Mouse (Mus musculus): ENCODE data around the gene Zmiz2.
"Not testable (repeated sequence)": the region's sequence is repeated elsewhere in the genome, so short reads cannot be mapped to it uniquely, and the experiment has no call there.

The Zmiz2 gene

DNA sequence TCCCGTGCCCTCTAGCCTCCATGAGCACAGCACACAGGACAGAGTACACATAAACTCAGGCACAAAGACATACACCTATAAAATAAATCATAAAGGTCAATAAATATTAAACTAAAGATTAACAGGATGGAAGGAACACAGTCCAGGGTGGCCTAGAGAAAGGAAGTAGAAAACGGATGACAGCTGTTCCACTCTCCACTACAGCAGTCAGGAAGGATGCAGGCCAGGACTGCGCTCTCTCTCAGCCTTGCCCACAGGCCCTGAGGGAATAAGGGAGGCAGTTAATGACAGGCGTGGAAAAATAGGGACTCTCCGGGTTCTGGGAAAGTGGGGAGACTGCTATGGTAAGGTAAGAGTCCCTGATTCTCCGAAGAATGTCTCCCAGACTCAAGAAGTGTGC is 22.4 kb upstream of the Zmiz2 start:
- no peaks in the 10 kb centered on the region for H3K27me3 ChIP-seq (ENCODE audit: insufficient read depth, low read length)
- H3K9me3 ChIP-seq (ENCODE audit: low read length), result no peaks in the 10 kb centered on the region
- no peaks in the 10 kb centered on the region for H3K36me3 ChIP-seq (ENCODE audit: insufficient read depth, low read length)
- H3K4me1 ChIP-seq (replicated peaks; ENCODE audit: low read depth, low read length), result peaks cover 84% of the 10 kb centered on the region
- peak overlapping the region; percentile 55 for H3K4me3 ChIP-seq (replicated peaks; ENCODE audit: low read length)
- no peak for TF ChIP-seq CTCF (conservative IDR thresholded peaks at IDR 0.05; ENCODE audit: low read length)
- no peak for TF ChIP-seq POU5F1 (IDR thresholded peaks at IDR 0.05; ENCODE audit: borderline replicate concordance, low read length)
- TF ChIP-seq NANOG (IDR thresholded peaks at IDR 0.05; ENCODE audit: borderline replicate concordance, low read length), result no peak

DNA sequence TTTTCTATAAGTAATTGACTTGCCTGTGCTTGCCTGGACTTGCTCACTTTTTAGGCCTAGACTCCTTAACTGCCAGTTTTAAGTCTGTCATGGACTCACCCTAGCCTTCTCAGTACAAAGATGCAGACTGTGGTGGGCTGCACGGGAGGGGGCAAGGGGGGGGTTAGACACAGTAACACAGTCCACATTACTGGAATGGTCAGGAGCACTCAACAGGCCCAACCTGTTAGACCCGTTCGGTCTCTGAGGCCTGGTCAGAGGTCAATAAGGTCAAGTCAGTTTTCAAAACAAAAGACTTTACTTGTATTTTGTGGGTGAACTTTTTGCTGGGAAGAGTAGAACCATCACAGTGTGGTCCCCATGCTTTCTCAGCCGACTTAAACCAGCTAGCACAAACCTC is 21.7 kb upstream of the Zmiz2 start:
- peak overlapping the region; percentile 55 for H3K4me3 ChIP-seq (replicated peaks; ENCODE audit: low read length)
- no peaks in the 10 kb centered on the region for H3K36me3 ChIP-seq (ENCODE audit: insufficient read depth, low read length)
- no peaks in the 10 kb centered on the region for H3K9me3 ChIP-seq (ENCODE audit: low read length)
- H3K27me3 ChIP-seq (ENCODE audit: insufficient read depth, low read length), result no peaks in the 10 kb centered on the region
- TF ChIP-seq CTCF (conservative IDR thresholded peaks at IDR 0.05; ENCODE audit: low read length), result no peak
- TF ChIP-seq POU5F1 (IDR thresholded peaks at IDR 0.05; ENCODE audit: borderline replicate concordance, low read length), result no peak
- TF ChIP-seq NANOG (IDR thresholded peaks at IDR 0.05; ENCODE audit: borderline replicate concordance, low read length), result no peak
- H3K4me1 ChIP-seq (replicated peaks; ENCODE audit: low read depth, low read length), result peaks cover 90% of the 10 kb centered on the region

DNA sequence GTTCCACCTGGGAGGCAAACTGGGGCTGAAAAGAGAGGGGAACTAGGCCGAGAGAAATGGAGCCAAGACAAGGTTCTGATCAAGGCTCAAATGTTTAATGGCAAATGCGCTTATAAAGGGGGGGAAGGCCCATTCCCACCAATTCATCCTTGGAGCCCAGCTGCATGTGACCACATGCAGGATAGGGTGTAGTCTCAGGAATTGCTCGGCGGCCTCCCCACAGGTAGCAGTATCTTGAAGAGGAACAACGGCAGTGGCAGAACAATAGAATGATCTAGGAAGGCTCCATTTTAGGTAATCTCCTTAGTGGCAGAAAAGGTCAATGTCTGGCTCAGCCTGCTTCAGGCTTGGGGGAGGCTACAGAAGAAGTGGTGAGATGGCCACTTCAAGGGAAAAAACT is 20.9 kb upstream of the Zmiz2 start:
- not testable (repeated sequence) for H3K36me3 ChIP-seq (ENCODE audit: insufficient read depth, low read length); H3K9me3 ChIP-seq (ENCODE audit: low read length); H3K27me3 ChIP-seq (ENCODE audit: insufficient read depth, low read length)
- Histone ChIP-seq H3K4me1 (replicated peaks; ENCODE audit: low read depth, low read length) (peaks cover 90% of the 10 kb centered on the region), H3K4me3 (replicated peaks; ENCODE audit: low read length) (peak overlapping the region; percentile 55)

DNA sequence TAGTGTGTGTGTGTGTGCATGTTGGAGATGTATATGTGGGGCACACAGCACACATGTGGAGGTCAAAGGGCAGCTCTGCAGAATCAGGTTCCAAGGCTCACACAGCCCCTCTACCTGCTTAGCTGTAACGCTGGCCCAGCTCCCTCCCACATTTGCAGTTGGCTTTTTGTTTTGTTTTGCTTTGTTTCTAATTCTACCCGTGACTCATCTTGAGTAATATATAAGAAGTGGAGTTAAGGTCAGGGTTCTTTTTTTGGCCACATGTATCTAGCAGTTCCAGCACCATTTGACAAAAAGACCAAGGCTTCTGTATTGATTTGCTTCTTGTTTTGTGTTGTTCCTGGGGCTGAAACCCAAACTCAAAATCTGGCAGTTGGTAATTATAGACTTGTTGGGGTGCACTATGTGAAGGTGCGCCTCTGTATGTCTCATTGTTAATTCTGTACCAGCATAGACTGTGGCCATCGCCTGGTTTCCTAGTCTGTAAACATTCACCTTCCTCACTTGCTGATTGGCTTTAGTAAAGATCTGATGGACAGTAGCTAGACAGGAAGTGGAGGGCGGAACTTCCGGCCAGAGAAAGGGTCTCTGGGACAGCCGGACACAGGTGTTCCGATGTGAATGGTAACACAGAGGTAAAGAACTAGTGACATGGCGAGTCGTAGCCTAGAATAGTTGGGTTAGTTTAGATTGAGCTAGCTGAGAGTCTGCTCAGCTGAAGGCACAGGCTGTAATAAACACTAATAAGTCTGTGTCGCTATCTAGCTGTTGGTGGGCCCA is 17.3 kb upstream of the Zmiz2 start:
- TF ChIP-seq CTCF (conservative IDR thresholded peaks at IDR 0.05; ENCODE audit: low read length) (no peak), POU5F1 (IDR thresholded peaks at IDR 0.05; ENCODE audit: borderline replicate concordance, low read length) (no peak), NANOG (IDR thresholded peaks at IDR 0.05; ENCODE audit: borderline replicate concordance, low read length) (no peak)
- H3K9me3 ChIP-seq (ENCODE audit: low read length), result no peaks in the 10 kb centered on the region

DNA sequence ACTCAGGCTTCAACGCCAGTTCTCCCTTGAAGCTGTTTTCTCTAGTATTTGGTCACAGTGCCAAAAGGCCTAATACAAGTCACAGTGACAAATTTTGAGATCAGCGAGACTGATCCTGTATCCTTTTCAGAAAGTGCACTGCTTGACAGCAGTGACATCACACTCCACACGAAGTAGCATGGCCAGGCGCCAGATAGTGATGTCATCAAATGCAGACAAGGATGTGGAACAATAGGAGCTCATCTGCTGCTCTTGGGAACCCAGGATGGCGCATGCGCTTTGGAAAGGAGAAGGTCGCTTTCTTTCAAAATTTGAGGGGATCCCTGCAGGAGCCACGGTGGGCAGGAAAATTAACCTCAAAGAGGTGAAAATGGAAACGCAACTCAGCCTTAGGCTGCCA is 16.1 kb upstream of the Zmiz2 start:
- TF ChIP-seq POU5F1 (IDR thresholded peaks at IDR 0.05; ENCODE audit: borderline replicate concordance, low read length), result no peak
- no peak for TF ChIP-seq NANOG (IDR thresholded peaks at IDR 0.05; ENCODE audit: borderline replicate concordance, low read length)
- no peak for TF ChIP-seq CTCF (conservative IDR thresholded peaks at IDR 0.05; ENCODE audit: low read length)
- Histone ChIP-seq H3K9me3 (ENCODE audit: low read length) (no peaks in the 10 kb centered on the region), H3K36me3 (ENCODE audit: insufficient read depth, low read length) (no peaks in the 10 kb centered on the region), H3K27me3 (ENCODE audit: insufficient read depth, low read length) (no peaks in the 10 kb centered on the region), H3K4me3 (replicated peaks; ENCODE audit: low read length) (peak overlapping the region; percentile 78), H3K4me1 (replicated peaks; ENCODE audit: low read depth, low read length) (peaks cover 69% of the 10 kb centered on the region)

More for the DNA sequence above, 17.3 kb upstream of the Zmiz2 start:
- Histone ChIP-seq H3K4me3 (replicated peaks; ENCODE audit: low read length) (peak overlapping the region; percentile 78), H3K27me3 (ENCODE audit: insufficient read depth, low read length) (no peaks in the 10 kb centered on the region), H3K4me1 (replicated peaks; ENCODE audit: low read depth, low read length) (peaks cover 74% of the 10 kb centered on the region), H3K36me3 (ENCODE audit: insufficient read depth, low read length) (no peaks in the 10 kb centered on the region)

DNA sequence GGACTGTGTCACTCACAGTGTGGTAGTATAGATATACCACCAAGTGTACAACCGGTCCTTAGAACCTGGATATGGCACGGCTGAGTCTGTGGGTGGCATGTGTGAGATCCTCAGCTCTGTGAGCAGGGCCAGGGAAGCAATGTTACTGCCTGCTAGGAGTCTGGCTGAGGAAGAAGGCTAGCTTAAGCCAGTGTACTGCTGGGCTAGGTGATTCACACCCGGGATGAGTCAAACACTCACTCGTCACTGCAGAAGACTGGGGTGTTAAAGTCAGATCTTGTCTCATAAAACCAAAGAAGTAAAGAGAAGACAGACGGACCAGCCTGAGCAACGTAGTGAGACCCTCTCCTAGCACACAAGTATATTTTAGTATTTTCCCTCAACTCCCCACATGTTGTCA is 8.0 kb upstream of the Zmiz2 start:
- H3K9me3 ChIP-seq (ENCODE audit: low read length), result no peaks in the 10 kb centered on the region
- TF ChIP-seq POU5F1 (IDR thresholded peaks at IDR 0.05; ENCODE audit: borderline replicate concordance, low read length), result no peak
- TF ChIP-seq NANOG (IDR thresholded peaks at IDR 0.05; ENCODE audit: borderline replicate concordance, low read length), result no peak
- TF ChIP-seq CTCF (conservative IDR thresholded peaks at IDR 0.05; ENCODE audit: low read length), result no peak
- no peaks in the 10 kb centered on the region for H3K27me3 ChIP-seq (ENCODE audit: insufficient read depth, low read length)
- peaks cover 11% of the 10 kb centered on the region; the same call in 1 of the 2 replicates for H3K4me1 ChIP-seq (replicated peaks; ENCODE audit: low read depth, low read length)
- no peak overlapping the region for H3K4me3 ChIP-seq (replicated peaks; ENCODE audit: low read length)
- H3K36me3 ChIP-seq (ENCODE audit: insufficient read depth, low read length), result no peaks in the 10 kb centered on the region

- no peaks in the 10 kb centered on the region for H3K27me3 ChIP-seq (ENCODE audit: insufficient read depth, low read length)
- H3K4me3 ChIP-seq (replicated peaks; ENCODE audit: low read length), result peak overlapping the region; percentile 95
- TF ChIP-seq CTCF (conservative IDR thresholded peaks at IDR 0.05; ENCODE audit: low read length), result no peak
- no peak for TF ChIP-seq NANOG (IDR thresholded peaks at IDR 0.05; ENCODE audit: borderline replicate concordance, low read length)
- no peak for TF ChIP-seq POU5F1 (IDR thresholded peaks at IDR 0.05; ENCODE audit: borderline replicate concordance, low read length)
- H3K9me3 ChIP-seq (ENCODE audit: low read length), result no peaks in the 10 kb centered on the region
- peaks cover 34% of the 10 kb centered on the region for H3K4me1 ChIP-seq (replicated peaks; ENCODE audit: low read depth, low read length)
- peaks cover 31% of the 10 kb centered on the region for H3K36me3 ChIP-seq (ENCODE audit: insufficient read depth, low read length)
These were observed 648 bp upstream of the Zmiz2 start for GRCm38 (mm10) chr11:6388126-6388725.

- H3K4me3 ChIP-seq (replicated peaks; ENCODE audit: low read length), result peak overlapping the region; percentile 95
These were observed 628 bp downstream of the Zmiz2 start for GRCm38 (mm10) chr11:6389483-6389921.

More at GRCm38 (mm10) chr11:6389483-6389921, 628 bp downstream of the Zmiz2 start:
- TF ChIP-seq POU5F1 (IDR thresholded peaks at IDR 0.05; ENCODE audit: borderline replicate concordance, low read length) (no peak), NANOG (IDR thresholded peaks at IDR 0.05; ENCODE audit: borderline replicate concordance, low read length) (no peak), CTCF (conservative IDR thresholded peaks at IDR 0.05; ENCODE audit: low read length) (no peak)
- peaks cover 42% of the 10 kb centered on the region for H3K36me3 ChIP-seq (ENCODE audit: insufficient read depth, low read length)
- peaks cover 43% of the 10 kb centered on the region for H3K4me1 ChIP-seq (replicated peaks; ENCODE audit: low read depth, low read length)
- no peaks in the 10 kb centered on the region for H3K27me3 ChIP-seq (ENCODE audit: insufficient read depth, low read length)
- H3K9me3 ChIP-seq (ENCODE audit: low read length), result no peaks in the 10 kb centered on the region

All from E14TG2a.4 (cell line).